Mouse (Mus musculus) embryonic stem cell, embryonic (primary cell): ENCODE results near the gene Neu1.
"Not testable (repeated sequence)": the region's sequence is repeated elsewhere in the genome, so short reads cannot be mapped to it uniquely, and the experiment has no call there.

Source experiments
- CTCF ChIA-PET, 4 experiments: fragments of 300-600 bp in 2 of 4; fragments of 350-600 bp in 2 of 4; sonication (Branson Sonifier 250); formaldehyde crosslinking; loops; one replicate each; lab custom pipeline; 2022; ENCODE audit warnings: inconsistent platforms in 2 of 4; lab: Charles Lee
- POLR2A ChIA-PET, 4 experiments: fragments of 300-600 bp in 2 of 4; fragments of 350-600 bp in 2 of 4; sonication (Branson Sonifier 250); formaldehyde crosslinking; loops; one replicate each; lab custom pipeline; 2022; ENCODE audit warnings: antibody characterized with exemption in 4 of 4, inconsistent platforms in 1 of 4; lab: Charles Lee

Neu1 gene

GRCm38 (mm10) chr17:34959881-34960515 lies 28.9 kb downstream of the Neu1 start:
- ChIA-PET POLR2A (interaction anchor here (0.7 to 9.5 kb wide), 14 partner anchors 7 to 841 kb away, joined by 3 to 216 read pairs (median 3); partner anchors contain the start of genes H2-DMa (in 1 of the 4), Hspa1l (in 1 of the 4) and Lsm2 (in 1 of the 4)), CTCF (interaction anchor here in 3 of 4 experiments (0.6 to 0.8 kb wide), 4 partner anchors 99 to 650 kb away, joined by 3 to 13 read pairs (median 6); partner anchors contain the start of gene D17H6S53E (in 1 of the 3))

DNA sequence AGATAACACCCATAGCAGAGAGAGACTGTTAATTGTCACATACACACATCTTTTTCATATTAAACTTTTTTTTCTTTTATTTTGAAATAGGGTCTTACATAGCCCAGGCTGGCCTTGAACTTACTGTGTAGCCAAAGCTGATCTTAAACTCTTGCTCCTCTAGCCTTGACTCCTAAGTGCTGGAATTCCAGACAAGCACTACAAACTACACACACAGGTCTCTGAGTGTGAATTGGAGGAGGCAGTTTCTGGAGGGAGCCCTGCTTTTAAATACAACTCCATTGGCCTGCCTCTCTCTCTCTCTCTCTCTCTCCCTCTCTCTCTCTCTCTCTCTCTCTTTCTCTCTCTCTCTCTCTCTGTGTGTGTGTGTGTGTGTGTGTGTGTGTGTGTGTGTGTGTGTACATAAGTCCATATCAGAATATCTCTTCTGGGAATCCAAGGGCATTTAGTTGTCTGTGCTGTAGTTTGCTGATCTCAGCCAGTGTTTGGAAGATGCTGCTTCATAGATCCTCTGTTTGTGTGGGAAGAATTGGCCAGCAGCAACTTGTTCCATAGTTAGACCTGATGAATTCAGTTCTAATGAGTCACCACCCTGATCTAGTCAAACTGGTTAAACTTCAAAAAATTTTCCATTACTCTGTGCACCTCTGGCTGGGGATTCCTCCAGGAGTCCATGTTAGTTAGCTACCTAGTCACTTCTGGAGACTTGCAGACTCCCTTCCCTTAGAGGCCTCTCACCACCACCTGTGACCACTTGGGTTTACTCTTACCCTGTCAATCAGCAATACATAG lies 29.8 kb downstream of the Neu1 start:
- ChIA-PET CTCF (interaction anchor here in 3 of 4 experiments (0.6 to 0.8 kb wide), 4 partner anchors 98 to 649 kb away, joined by 3 to 13 read pairs (median 6); partner anchors contain the start of gene D17H6S53E (in 1 of the 3)), POLR2A (interaction anchor here in 2 of 4 experiments (0.7 to 9.5 kb wide), 8 partner anchors 10 to 119 kb away, joined by 3 to 216 read pairs (median 5); partner anchors contain the start of genes Hspa1a (in 1 of the 2) and Hspa1l (in 1 of the 2))

- POLR2A ChIA-PET, result interaction anchor here (0.6 to 9.5 kb wide), 10 partner anchors 10 to 191 kb away, joined by 3 to 216 read pairs (median 5); partner anchors contain the start of genes Hspa1a (in 2 of the 4) and Hspa1l (in 2 of the 4)
- CTCF ChIA-PET, result interaction anchor here in 1 of 4 experiments (0.7 kb wide), 1 partner anchor 356 kb away, joined by 5 read pairs; no protein-coding TSS in a partner anchor
These were observed 31.1 kb downstream of the Neu1 start for GRCm38 (mm10) chr17:34962125-34962524.

DNA sequence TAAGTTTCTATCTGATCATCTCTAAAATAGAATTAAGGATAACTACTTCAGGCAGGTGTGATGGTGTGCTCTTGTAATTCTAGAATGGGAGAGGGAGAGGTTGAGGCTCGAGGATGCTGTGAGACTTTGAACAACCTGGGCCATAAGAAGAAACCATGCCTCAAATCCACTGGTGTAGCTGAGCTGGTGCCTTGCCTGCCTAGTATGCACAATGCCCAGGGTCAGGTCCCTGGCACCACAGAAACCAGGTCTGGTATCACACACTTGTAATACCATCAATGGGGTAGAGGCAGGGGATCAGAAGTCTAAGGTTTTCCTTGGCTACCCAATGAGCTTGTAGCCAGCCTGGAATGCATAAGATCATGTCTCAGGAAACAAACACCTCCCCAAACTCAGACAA lies 31.8 kb downstream of the Neu1 start:
- CTCF ChIA-PET, result interaction anchor here in 1 of 4 experiments (0.6 to 0.9 kb wide), 4 partner anchors 10 to 357 kb away, joined by 4 to 5 read pairs (median 4); partner anchors contain the start of genes C2 and Ehmt2

GRCm38 (mm10) chr17:34964640-34965049 lies 33.6 kb downstream of the Neu1 start:
- ChIA-PET POLR2A (interaction anchor here (0.5 to 9.5 kb wide), 58 partner anchors 8 to 845 kb away, joined by 3 to 216 read pairs (median 4); partner anchors contain the start of genes Ddx39b (in 3 of the 4), Lsm2 (in 3 of the 4), Neu1 (in 3 of the 4) and Ddah2 (in 2 of the 4)), CTCF (interaction anchor here (0.6 to 1.4 kb wide), 13 partner anchors 10 to 310 kb away, joined by 3 to 13 read pairs (median 4); partner anchors contain the start of genes Lsm2 (in 1 of the 4) and Msh5 (in 1 of the 4))

More for the DNA sequence above, 31.8 kb downstream of the Neu1 start:
- POLR2A ChIA-PET, result interaction anchor here (0.6 to 9.5 kb wide), 17 partner anchors 7 to 190 kb away, joined by 3 to 216 read pairs (median 6); partner anchors contain the start of genes Ddah2 (in 1 of the 4), Hspa1a (in 1 of the 4), Hspa1l (in 1 of the 4) and Lsm2 (in 1 of the 4)

- ChIA-PET POLR2A (interaction anchor here (0.5 to 9.5 kb wide), 28 partner anchors 8 to 276 kb away, joined by 3 to 216 read pairs (median 6); partner anchors contain the start of genes Lsm2 (in 3 of the 4), Neu1 (in 2 of the 4), Ddah2 (in 1 of the 4) and Ddx39b (in 1 of the 4)), CTCF (interaction anchor here in 2 of 4 experiments (0.5 to 1.5 kb wide), 6 partner anchors 16 to 959 kb away, joined by 3 to 21 read pairs (median 6); partner anchors contain the start of genes Lsm2 (in 1 of the 2) and Ly6g6c (in 1 of the 2))
These were observed 34.6 kb downstream of the Neu1 start for GRCm38 (mm10) chr17:34965627-34966026.

- POLR2A ChIA-PET, result interaction anchor here in 2 of 4 experiments (1.5 to 5.9 kb wide), 3 partner anchors 14 to 17 kb away, joined by 5 to 32 read pairs (median 10); no protein-coding TSS in a partner anchor
- CTCF ChIA-PET, result not testable (repeated sequence)
These were observed 38.8 kb downstream of the Neu1 start, which contains the start of gene Gm20481 for GRCm38 (mm10) chr17:34969822-34970221. Gene Gm20481, plus strand, starts transcription at chr17:34969912.

GRCm38 (mm10) chr17:34970850-34971249 lies 39.8 kb downstream of the Neu1 start:
- CTCF ChIA-PET, POLR2A ChIA-PET: not testable (repeated sequence)

- POLR2A ChIA-PET, result interaction anchor here in 3 of 4 experiments (0.7 to 7.3 kb wide), 12 partner anchors 9 to 270 kb away, joined by 3 to 111 read pairs (median 5); partner anchors contain the start of genes Ddx39b (in 1 of the 3), Hspa1b (in 1 of the 3) and Lsm2 (in 1 of the 3)
- CTCF ChIA-PET, result interaction anchor here in 1 of 4 experiments (1.0 to 1.2 kb wide), 2 partner anchors 10 to 197 kb away, joined by 3 to 4 read pairs; partner anchors contain the start of gene Lsm2
These were observed 40.6 kb downstream of the Neu1 start for GRCm38 (mm10) chr17:34971694-34972068.

DNA sequence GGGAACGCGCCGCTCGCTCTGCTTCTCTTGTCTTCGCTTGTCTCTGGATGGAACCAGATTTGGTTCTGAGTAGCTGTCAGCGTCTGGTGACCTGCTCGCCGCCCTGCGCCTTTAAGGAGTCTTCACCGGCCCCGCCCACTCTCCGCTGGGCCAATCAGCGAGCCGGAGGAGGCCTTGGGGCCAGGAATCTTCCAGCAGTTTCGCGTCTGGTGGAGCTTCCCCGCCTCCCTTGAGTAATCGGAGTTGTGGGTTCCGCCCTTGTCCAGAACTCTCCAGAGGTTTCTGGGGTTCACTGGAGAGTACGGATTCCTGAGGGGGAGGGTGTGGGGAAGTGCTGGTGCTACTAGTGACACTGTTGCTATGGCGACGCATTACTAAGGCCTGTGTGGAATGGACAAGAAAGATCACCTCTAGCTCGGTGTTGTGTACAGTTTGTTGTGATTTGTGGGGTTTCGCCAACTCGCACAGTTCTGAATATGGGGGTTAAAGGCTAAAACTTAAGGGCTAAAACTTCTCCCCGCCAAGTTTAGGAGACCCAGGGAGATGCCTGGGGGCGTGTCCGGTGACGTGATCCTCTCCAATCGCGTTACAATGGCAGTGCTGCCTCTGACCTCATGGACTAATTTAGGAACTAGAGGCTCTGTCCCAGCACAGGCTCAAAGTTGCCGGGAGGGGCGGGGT lies 41.2 kb downstream of the Neu1 start, which contains the start of the genes Hspa1a and Hspa1l:
Gene Hspa1a, minus strand, starts transcription at position 88 of the 681 bp plus-strand sequence.
Gene Hspa1l, plus strand, starts transcription at position 635 of the 681 bp plus-strand sequence.
- CTCF ChIA-PET, result interaction anchor here in 2 of 4 experiments (0.6 to 1.2 kb wide), 4 partner anchors 9 to 334 kb away, joined by 3 to 4 read pairs (median 3); partner anchors contain the start of gene Lsm2 (in 1 of the 2)
- POLR2A ChIA-PET, result interaction anchor here (0.6 to 7.3 kb wide), 20 partner anchors 8 to 274 kb away, joined by 3 to 111 read pairs (median 5); partner anchors contain the start of genes Ddx39b (in 2 of the 4), Hspa1b (in 2 of the 4), Lsm2 (in 2 of the 4) and Ehmt2 (in 1 of the 4)

DNA sequence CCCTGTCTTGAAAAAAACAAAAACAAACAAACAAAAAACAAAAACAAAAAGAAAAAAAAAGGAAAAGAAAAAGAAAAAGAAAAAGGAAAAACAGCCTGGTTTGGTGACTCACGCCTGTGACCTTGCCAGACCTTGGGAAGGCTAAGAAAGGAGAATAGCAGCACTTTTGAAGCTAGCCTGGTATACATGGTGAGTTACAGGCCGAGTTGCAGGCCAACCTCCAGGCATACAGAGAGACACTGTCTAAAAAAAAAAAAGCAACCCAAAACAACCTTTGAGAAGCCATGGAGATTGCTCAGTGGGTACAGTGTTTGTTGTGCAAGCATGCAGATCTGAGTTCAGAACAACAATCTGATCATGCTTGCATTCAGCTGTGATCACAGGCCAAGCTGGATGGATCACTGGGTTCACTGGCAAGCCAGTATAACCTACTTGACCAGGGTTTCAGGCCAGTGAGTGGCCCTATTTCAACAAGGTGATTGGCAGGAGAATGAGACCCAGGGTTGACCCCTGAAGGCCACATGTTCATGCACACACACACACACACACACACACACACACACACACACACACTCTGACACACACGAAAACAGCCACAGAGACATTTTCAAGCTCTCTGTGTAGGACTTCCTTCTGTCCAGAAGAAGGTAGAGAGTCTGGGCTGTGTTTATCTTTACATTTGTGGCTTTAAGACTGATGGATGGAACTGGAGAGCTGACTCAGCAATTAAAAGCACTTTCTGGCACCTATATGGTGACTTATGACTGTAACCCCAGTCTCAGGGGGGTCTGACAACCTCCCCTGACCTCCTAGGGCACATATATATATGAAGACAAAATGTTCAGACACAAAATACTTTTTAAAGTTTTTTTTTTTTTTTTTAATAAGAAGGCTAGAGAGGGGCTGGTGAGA lies 44.8 kb downstream of the Neu1 start:
- CTCF ChIA-PET, result interaction anchor here in 3 of 4 experiments (0.6 to 1.2 kb wide), 5 partner anchors 11 to 1024 kb away, joined by 3 to 7 read pairs (median 4); partner anchors contain the start of gene B3galt4 (in 1 of the 3)
- POLR2A ChIA-PET, result interaction anchor here (0.5 to 7.3 kb wide), 16 partner anchors 10 to 280 kb away, joined by 3 to 111 read pairs (median 3); partner anchors contain the start of genes Hspa1b (in 1 of the 4) and Msh5 (in 1 of the 4)

DNA sequence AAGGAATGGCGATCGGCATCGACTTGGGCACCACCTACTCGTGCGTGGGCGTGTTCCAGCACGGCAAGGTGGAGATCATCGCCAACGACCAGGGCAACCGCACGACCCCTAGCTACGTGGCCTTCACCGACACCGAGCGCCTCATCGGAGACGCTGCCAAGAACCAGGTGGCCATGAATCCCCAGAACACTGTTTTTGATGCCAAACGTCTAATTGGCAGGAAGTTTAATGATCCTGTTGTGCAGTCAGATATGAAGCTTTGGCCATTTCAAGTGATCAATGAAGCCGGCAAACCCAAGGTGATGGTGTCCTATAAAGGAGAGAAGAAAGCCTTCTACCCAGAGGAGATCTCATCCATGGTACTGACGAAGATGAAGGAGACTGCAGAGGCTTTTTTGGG lies 45.9 kb downstream of the Neu1 start:
- ChIA-PET POLR2A (interaction anchor here in 3 of 4 experiments (1.1 to 7.3 kb wide), 8 partner anchors 10 to 26 kb away, joined by 3 to 111 read pairs (median 4); partner anchors contain the start of gene Hspa1b (in 1 of the 3)), CTCF (interaction anchor here in 1 of 4 experiments (0.7 kb wide), 1 partner anchor 1025 kb away, joined by 3 read pairs; the partner anchor contains the start of gene B3galt4)

- ChIA-PET POLR2A (interaction anchor here in 3 of 4 experiments (0.6 to 7.3 kb wide), 11 partner anchors 8 to 28 kb away, joined by 3 to 111 read pairs (median 4); no protein-coding TSS in a partner anchor), CTCF (interaction anchor here in 2 of 4 experiments (0.6 to 1.3 kb wide), 3 partner anchors 11 to 64 kb away, joined by 3 to 11 read pairs (median 7); partner anchors contain the start of gene Slc44a4 (in 1 of the 2))
These were observed 47.2 kb downstream of the Neu1 start for GRCm38 (mm10) chr17:34978239-34978638.

DNA sequence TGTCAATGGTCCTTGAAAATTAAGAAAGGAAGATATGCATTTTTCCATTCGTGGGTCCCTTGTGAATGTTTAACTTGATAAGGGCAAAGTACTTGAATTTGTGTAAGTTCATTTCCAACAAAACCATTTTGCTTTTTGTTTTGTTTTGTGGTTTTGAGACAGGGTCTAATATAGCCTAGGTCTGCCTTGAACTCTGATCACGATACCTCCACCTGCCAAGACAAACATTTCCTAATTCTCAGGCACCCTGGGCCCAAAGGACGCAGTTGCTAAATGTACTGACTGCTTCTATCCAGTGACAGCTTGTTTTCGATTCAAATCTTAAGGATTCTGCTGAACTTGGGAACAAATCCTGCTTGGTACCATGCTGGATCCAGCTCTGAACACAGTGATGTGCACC lies 48.6 kb downstream of the Neu1 start:
- ChIA-PET CTCF (interaction anchor here in 2 of 4 experiments (0.7 to 1.1 kb wide), 2 partner anchors 23 to 27 kb away, joined by 3 to 4 read pairs; no protein-coding TSS in a partner anchor), POLR2A (interaction anchor here in 3 of 4 experiments (0.6 to 1.3 kb wide), 7 partner anchors 15 to 322 kb away, joined by 3 to 7 read pairs (median 4); partner anchors contain the start of gene Hspa1b (in 1 of the 3))
